Mouse (Mus musculus): ENCODE data around the gene Ttc21a.

DNA sequence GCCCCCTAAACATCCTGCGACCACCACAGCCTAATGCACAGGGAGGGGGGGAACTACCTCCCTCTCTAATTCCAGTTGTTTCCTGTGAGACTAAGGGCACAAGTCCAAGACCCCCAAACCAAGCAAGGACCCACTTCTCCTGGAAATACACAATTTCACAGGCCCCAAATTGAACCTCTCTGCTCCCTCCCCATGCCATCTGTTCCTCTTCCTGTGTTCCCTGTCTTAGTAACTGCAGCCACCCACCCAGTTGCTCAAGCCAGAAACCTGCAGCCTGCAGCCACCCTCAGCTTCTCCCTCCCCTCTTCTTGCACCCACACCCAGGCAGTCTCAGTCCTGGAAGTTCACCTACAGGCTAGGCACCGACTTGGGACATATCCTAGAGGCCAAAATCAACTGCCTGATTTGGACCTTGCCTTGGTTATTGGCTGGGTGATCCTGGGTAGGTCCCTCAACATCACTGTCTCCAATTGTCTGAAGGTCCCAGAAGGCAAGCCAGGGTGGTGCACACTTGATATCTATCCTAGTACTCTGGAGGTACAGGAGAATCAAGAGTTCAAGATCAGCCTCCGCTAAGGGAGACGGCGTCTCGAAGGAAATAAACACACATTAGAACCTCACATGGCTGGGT, 41.5 kb downstream of the Ttc21a start:
- TF ChIP-seq EP300 (optimal IDR thresholded peaks at IDR 0.05) (no peak), CTCF (IDR thresholded peaks at IDR 0.05; ENCODE audit: low read depth) (no peak)

Measured in stomach, postnatal 0 days (tissue).